Mouse (Mus musculus): ENCODE data around the gene Gm43064.

Gene Gm43064

DNA sequence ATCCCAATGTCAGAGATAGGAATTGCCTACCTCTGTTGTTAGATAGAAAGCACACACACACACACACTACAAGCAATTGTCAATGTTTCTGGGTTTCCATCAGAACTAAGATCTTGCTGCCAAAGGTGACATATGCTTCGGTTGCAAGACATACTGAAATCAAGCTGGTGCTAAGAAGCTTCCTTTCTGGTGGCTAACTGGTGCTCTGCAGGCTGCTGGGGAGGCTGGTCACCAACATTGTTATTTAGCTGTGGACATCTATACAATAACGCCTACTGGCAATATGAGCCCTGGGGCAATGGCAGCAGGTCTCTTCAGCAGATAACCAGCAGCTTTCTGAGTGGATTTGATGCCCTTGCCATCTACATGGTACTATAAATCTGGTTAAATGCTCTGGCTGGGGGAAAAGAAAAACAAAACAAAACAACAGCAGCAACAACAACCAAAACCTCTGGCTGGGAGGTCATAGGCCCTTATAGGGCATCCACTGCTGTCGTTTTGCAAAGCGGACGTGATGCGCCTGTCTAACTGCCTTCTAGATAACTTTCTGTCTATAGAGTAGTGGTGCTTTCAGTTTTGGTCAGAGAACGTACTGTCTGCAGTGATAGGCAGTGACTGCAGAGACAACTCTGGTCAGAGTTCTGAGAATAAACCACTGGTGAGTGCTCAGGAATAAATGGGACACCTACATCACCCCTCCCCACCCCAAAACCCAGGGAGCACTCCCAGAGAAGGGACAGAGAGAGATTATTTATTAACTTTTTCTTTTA lies 47.8 kb downstream of the Gm43064 start:
- no peak for DNase-seq (ENCODE audit: low spot score)

DNA sequence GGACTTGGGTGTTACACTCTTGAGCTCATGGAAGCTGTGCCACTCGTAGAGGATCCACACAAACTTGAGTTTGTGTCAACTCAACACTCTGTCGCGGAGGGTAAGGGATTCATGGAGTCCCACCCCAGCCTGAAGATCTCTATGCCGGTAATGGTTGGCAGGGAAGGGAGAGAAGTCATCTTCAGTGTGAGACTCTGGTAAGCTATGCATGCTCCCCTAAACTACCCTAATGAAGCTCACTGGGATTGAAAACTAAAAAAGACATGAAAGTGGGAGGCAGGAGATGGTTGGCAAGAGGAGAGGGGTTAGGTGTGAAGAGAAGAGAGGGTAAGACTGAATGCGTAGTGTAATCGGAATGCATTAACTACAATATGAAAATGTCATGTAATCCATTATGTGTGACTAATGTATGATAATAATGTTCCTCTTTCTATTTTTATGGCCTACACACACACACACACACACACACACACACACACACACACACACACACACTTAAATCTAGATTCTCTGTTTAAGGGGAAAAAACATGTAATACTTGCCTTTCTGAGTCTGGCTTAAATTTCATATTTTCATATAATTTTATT lies 48.7 kb downstream of the Gm43064 start:
- no peak for DNase-seq (ENCODE audit: low spot score)

DNA sequence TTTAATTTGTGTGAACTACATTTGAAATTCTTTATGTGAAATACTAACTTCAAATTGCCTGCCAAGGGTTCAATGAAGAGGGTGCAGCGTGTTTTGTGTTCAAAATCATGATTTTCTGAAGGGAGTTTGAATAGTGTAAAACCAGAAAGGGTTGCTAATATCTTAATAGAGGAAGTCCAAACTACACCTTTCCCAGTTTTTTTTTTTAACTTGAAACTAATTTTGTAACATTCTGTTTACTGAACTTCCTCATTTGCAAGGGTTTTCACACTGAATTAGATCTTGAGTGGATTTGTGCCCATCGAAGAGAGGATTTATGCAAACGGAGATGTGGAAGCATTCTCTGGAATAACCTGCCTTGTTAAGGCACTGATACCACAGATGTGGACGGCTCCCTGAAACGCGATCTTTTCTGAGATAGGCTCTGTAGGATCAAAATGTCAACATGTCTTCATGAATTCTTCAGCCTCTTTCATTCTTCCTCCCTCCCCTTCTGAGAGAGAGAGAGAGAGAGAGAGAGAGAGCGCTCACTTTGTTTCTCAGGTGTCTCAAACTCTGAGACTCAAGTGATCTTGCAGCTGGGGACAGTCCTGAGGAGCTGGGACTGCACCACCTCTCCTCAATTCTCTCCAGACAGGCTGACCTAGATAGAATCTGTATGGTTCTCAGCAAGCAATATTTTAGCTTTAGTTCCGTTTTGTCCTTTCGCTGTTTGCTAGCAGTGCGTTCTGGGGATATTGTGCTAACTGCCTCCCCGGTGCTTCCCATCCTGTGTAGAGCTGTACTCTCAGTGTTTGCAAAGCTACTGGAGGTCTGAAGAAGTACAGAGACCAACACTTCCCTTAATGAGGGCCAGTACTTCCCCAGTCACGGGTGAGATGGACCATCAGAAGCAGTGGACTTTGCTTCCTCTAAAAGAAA lies 49.8 kb downstream of the Gm43064 start, which contains the start of gene Ptpn22:
Gene Ptpn22 (plus strand): TSS at position 915 of the 921 bp plus-strand sequence.
- no peak for DNase-seq (ENCODE audit: low spot score)

DNA sequence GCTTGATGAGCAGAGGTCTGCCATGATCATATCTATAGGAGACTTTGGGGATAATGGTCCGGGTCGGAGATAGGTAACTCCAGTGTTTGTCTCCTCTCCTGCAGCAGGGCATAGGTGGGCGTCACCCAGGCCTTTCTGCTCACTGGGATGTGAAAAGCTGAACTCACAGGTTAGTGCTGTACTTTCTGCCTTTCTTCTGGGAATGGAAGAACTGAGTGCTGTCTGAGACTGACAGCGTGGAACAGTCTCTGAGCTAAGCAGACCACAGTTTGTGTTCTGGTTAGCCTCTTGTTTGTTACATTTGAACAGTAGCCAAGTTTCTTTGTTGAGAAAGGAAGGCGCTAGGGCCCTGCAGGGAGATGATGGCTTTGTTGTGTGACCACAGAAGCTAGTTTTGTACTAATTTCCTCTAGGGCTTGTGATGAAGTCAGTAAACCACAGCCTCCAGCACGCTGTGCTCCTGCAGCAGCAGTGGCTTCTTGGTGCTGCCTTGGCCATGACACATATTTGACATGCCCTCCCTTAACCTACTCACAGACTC lies 50.5 kb downstream of the Gm43064 start:
- DNase-seq (ENCODE audit: low spot score), result no peak

DNA sequence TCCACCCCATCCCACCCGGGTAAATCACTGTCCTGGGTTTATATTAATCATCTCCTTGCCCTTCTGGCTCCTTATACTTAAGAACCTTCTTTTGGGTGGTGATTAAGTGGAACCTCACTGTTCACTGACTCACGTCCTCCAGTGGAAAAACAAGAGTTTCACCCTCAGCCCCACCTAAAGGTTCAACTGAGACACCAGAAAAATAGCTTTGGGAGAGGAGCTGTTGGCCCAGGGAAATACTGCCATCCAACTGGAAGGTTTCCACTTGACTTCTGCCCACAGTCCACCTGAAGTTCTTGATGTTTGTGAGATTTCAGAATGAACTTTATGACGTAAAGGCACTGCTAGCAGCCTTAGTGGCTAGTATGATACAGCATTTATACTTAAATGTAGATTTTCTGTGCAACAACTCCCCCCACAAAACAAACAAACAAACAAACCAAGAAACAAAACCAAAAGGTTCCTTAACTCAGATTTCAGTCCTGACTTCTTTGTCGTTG lies 53.4 kb downstream of the Gm43064 start:
- no peak for DNase-seq (ENCODE audit: low spot score)

DNA sequence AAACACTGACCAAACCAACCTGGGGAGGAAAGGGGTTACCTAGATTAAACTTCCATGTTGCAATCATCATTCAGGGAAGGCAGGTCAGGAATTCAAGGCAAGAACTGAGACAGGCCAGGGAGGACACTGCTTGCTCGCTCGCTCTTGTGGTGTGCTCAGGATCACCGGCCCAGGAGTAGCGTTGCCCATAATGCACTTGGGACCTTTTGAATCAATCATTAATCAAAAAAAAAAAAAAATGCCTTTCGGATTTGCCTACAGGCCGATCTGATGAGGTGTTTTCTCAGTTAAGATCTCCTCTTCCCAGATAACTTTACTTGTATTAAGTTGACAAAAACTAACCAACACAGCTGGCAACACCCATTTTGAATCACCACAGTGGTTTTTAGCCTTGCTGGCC lies 54.8 kb downstream of the Gm43064 start:
- DNase-seq (ENCODE audit: low spot score), result no peak

DNA sequence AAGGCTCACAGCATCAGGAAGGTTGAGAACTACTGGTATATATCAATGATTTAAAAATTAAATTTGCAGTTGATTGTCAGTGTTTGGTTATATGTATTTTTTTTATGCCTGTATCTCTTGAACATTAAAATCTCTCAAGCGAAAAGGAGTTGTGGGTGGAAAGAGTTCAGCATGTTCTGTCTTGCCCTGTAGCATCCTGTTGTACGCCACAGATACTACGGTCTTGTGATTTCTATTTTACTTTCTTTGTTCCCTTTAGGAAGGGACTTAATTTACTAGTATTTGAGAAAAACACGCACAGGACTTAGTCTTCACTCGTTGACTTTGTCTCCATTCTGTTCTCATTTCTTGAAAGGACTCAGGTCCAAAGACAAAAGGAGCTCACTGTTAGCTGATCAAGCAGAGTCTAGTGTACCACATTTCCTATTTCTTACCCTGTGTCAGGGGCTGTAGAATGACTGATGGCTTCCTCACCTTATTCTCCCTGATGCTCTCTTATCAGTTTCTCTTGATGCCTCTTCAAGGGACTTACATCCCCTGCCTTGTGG lies 58.1 kb downstream of the Gm43064 start:
- DNase-seq (ENCODE audit: low spot score), result no peak

DNA sequence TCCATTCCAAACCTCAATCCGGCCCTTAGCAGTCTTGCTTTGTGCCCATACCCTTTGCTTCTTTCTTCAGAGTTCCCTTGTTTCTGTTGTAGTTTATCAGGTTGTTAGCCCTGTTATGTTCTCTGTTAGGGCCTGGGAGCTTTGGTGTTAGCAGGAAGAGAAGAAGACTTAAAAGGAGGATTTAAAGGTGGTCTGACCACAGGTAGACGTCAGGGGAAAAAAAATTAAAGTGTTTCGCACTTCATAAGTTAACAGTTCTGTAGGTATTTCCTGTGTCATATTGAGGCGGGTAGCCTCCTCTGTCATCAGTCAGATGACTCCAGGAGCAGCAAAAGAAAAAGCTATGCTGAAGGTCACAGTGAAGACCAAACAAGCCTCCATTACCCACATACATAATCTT lies 58.6 kb downstream of the Gm43064 start:
- DNase-seq (ENCODE audit: low spot score), result no peak

DNA sequence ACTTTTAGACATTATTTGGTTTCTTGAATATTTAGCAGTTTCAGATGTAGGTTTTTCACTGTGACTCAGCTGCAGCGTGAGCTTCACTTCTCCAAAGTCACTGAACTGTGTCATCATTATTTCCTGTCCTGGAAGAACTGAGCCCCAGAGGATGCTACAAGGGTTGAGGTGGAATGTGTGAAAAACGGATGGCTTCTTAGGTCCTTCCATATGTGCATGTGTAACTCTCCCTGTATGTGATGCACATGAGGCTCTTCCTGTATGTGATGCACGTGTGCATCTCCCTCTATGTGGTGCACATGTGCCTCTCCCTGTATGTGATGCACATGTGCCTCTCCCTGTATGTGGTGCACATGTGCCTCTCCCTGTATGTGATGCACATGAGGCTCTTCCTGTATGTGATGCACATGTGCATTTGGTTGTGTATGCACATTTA lies 63.3 kb downstream of the Gm43064 start:
- DNase-seq (ENCODE audit: low spot score), result no peak

DNA sequence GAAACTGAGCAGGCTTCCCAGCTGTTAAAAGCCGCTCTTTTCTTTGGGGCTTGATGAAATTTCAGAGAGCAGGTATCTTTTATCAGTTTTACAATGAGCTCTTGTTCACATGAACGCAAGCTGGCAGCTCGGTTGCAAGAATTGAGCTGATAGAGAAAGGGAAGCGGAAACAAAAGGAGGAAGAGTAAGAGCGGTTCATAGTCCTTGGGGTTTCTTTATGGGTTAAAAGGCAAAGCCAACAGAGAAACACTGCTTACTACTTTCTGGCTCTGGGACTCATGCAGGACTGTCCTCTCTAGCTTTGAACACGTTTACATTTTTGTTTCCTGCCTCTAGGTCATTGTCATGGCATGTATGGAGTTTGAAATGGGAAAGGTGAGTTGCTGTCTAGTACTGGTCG lies 65.0 kb downstream of the Gm43064 start:
- DNase-seq (ENCODE audit: low spot score), result no peak

DNA sequence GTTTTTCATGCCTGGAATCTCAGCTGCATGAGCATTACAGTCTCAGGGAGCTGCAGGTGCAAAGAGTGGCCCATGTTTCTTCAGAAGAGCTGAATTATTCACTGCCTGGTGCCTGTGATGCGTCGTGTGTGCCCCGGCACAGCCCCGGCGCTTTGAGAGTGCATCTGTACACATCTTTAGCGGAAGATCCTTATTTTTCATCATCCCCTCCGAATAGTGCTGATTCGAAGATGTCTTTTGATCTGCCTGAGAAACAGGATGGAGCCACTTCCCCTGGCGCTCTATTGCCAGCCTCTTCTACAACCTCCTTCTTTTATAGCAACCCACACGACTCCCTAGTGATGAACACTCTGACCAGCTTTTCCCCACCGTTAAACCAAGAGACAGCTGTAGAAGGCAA lies 76.6 kb downstream of the Gm43064 start:
- no peak for DNase-seq (ENCODE audit: low spot score)

DNA sequence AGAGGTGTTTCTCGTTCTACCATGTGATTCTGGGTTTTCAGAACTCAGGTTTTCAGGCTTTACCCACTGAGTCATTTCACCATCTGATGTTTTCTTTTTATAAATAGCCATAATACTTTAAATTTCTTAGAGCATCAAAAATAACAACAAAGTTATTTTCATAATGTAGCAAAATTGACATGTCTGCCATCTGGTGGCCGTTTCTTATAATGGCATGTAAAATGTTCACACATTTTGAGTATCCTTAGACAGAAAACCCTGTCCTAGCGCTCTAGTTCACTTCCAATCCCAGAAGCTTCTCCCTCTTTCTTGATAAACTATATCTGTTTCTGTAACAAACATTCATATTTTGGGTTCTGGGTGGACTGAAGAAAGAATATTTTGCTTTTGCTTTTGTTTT lies 78.2 kb downstream of the Gm43064 start:
- no peak for DNase-seq (ENCODE audit: low spot score)
